Mouse (Mus musculus) layer of hippocampus, adult 6 months (tissue): Measurements from ENCODE around the gene Olfr288. TPM values are rescaled to one million over a fixed set of nuclear protein-coding genes. Genes with fewer than 3 reads are reported as not detected.

Experiments used
- long read RNA-seq, 2 experiments: library from polyadenylated mRNA; unstranded; transcript quantifications; one replicate each; pipeline ENCODE4 v2.0.0; 2019 to 2020
- polyA plus RNA-seq: library from polyadenylated mRNA; unstranded; fragments of <200 nt; fragmentation: Nextera tagmentation; gene quantifications from 2 replicates; pipeline ENCODE4 v1.2.3, GENCODE M21; 2021

Gene Olfr288
- not detected in 2 replicates for polyA plus RNA-seq
- long read RNA-seq, experiment 1: 0 reads
- long read RNA-seq, experiment 2: 0 reads

GRCm38 (mm10) chr15:98195442-98195841 is at the start of gene Olfr288:
TSS of gene Olfr288 (minus strand) at chr15:98195542.

GRCm38 (mm10) chr15:98234350-98234749 is 39.0 kb upstream of the Olfr288 start, which contains the start of gene Olfr286:
TSS of gene Olfr286 (minus strand) at chr15:98234450.

GRCm38 (mm10) chr15:98220877-98221276 is 25.5 kb upstream of the Olfr288 start, which contains the start of the genes Gm44579 and Olfr287:
TSS of gene Gm44579 (minus strand) at chr15:98220977.
TSS of gene Olfr287 (minus strand) at chr15:98221056.

GRCm38 (mm10) chr15:98166963-98167644 is 28.2 kb downstream of the Olfr288 start, which contains the start of gene Ccdc184:
TSS of gene Ccdc184 (plus strand) at chr15:98167158.

GRCm38 (mm10) chr15:98165525-98165924 is 29.8 kb downstream of the Olfr288 start, which contains the start of gene Asb8:
TSS of gene Asb8 (minus strand) at chr15:98165625.

Other genes starting within 250 kb of the Olfr288 start
- 55.4 and 62.2 TPM in 2 replicates for gene Tmem106c, start 231.3 kb downstream of the Olfr288 start, polyA plus RNA-seq
- gene Col2a1, start 190.8 kb downstream of the Olfr288 start, polyA plus RNA-seq: 0.19 and 0.23 TPM in 2 replicates
- 126 TPM in 2 replicates for gene Pfkm, start 103.0 kb downstream of the Olfr288 start, polyA plus RNA-seq
- 2.2 and 2.3 TPM in 2 replicates for gene Senp1, start 101.8 kb downstream of the Olfr288 start, polyA plus RNA-seq
- gene Asb8, start 29.9 kb downstream of the Olfr288 start, polyA plus RNA-seq: 90.2 and 96.8 TPM in 2 replicates
- gene Ccdc184, start 28.4 kb downstream of the Olfr288 start, polyA plus RNA-seq: 5.5 and 7.1 TPM in 2 replicates
- gene Gm44579, start 25.4 kb upstream of the Olfr288 start, polyA plus RNA-seq: 0.21 and 0.29 TPM in 2 replicates
- gene Olfr287, start 25.5 kb upstream of the Olfr288 start, polyA plus RNA-seq: 5.0 TPM in 2 replicates
- not detected in 2 replicates for gene Olfr286, start 38.9 kb upstream of the Olfr288 start, polyA plus RNA-seq
- not detected in 2 replicates for gene H1fnt, start 61.8 kb upstream of the Olfr288 start, polyA plus RNA-seq
- 2.2 and 2.5 TPM in 2 replicates for gene Zfp641, start 100.6 kb upstream of the Olfr288 start, polyA plus RNA-seq
- not detected in 2 replicates for gene Olfr285, start 121.8 kb upstream of the Olfr288 start, polyA plus RNA-seq
- gene Olfr284, start 145.4 kb upstream of the Olfr288 start, polyA plus RNA-seq: not detected in 2 replicates
- gene Olfr283, start 185.4 kb upstream of the Olfr288 start, polyA plus RNA-seq: not detected in 2 replicates
- gene Olfr282, start 235.7 kb upstream of the Olfr288 start, polyA plus RNA-seq: not detected in 2 replicates